Mouse (Mus musculus): ENCODE measurements around the gene Tnfsf14. TPM values are rescaled to one million over a fixed set of nuclear protein-coding genes. Genes with fewer than 3 reads are reported as not detected.

Gene Tnfsf14
- polyA plus RNA-seq, 1 experiment from 2014 or later: not detected

Small RNA genes within 50 kb of the gene (microRNA-seq; reads per million reads assigned to microRNA genes)
- gene Mir6978: not detected

Other genes with a start within 250 kb of the Tnfsf14 start
- 0.09 and 0.28 TPM in 2 replicates for gene Acer1, start 212.1 kb downstream of the Tnfsf14 start, polyA plus RNA-seq (2014; fragmentation: Nextera tagmentation; extraction: Ambion mirVana)
- gene Clpp, start 203.9 kb downstream of the Tnfsf14 start, polyA plus RNA-seq (2014; fragmentation: Nextera tagmentation; extraction: Ambion mirVana): 186 and 190 TPM in 2 replicates
- gene Alkbh7, start 196.8 kb downstream of the Tnfsf14 start, polyA plus RNA-seq (2014; fragmentation: Nextera tagmentation; extraction: Ambion mirVana): 48.0 and 49.1 TPM in 2 replicates
- gene Pspn, start 194.2 kb downstream of the Tnfsf14 start, polyA plus RNA-seq (2014; fragmentation: Nextera tagmentation; extraction: Ambion mirVana): not detected in 2 replicates
- 60.5 and 64.2 TPM in 2 replicates for gene Gtf2f1, start 182.9 kb downstream of the Tnfsf14 start, polyA plus RNA-seq (2014; fragmentation: Nextera tagmentation; extraction: Ambion mirVana)
- 0.15 and 0.20 TPM in 2 replicates for gene Gm17949, start 182.7 kb downstream of the Tnfsf14 start, polyA plus RNA-seq (2014; fragmentation: Nextera tagmentation; extraction: Ambion mirVana)
- gene Khsrp, start 162.7 kb downstream of the Tnfsf14 start, polyA plus RNA-seq (2014; fragmentation: Nextera tagmentation; extraction: Ambion mirVana): 45.9 and 59.1 TPM in 2 replicates
- gene Slc25a41, start 152.5 kb downstream of the Tnfsf14 start, polyA plus RNA-seq (2014; fragmentation: Nextera tagmentation; extraction: Ambion mirVana): not detected in 2 replicates
- 60.3 and 75.4 TPM in 2 replicates for gene Crb3, start 135.1 kb downstream of the Tnfsf14 start, polyA plus RNA-seq (2014; fragmentation: Nextera tagmentation; extraction: Ambion mirVana)
- 11.2 and 12.2 TPM in 2 replicates for gene Slc25a23, start 134.3 kb downstream of the Tnfsf14 start, polyA plus RNA-seq (2014; fragmentation: Nextera tagmentation; extraction: Ambion mirVana)
- gene Dennd1c, start 115.7 kb downstream of the Tnfsf14 start, polyA plus RNA-seq (2014; fragmentation: Nextera tagmentation; extraction: Ambion mirVana): 6.3 and 6.4 TPM in 2 replicates
- 36.4 and 43.1 TPM in 2 replicates for gene Tubb4a, start 106.4 kb downstream of the Tnfsf14 start, polyA plus RNA-seq (2014; fragmentation: Nextera tagmentation; extraction: Ambion mirVana)
- gene Tnfsf9, start 88.9 kb downstream of the Tnfsf14 start, polyA plus RNA-seq (2014; fragmentation: Nextera tagmentation; extraction: Ambion mirVana): 10.4 and 10.8 TPM in 2 replicates
- not detected in 2 replicates for gene Cd70, start 44.4 kb downstream of the Tnfsf14 start, polyA plus RNA-seq (2014; fragmentation: Nextera tagmentation; extraction: Ambion mirVana)
- gene C3, start 34.0 kb upstream of the Tnfsf14 start, polyA plus RNA-seq (2014; fragmentation: Nextera tagmentation; extraction: Ambion mirVana): 0.66 and 0.70 TPM in 2 replicates
- gene Gpr108, start 54.3 kb upstream of the Tnfsf14 start, polyA plus RNA-seq (2014; fragmentation: Nextera tagmentation; extraction: Ambion mirVana): 34.1 and 37.1 TPM in 2 replicates
- 40.5 and 41.6 TPM in 2 replicates for gene Trip10, start 55.3 kb upstream of the Tnfsf14 start, polyA plus RNA-seq (2014; fragmentation: Nextera tagmentation; extraction: Ambion mirVana)
- 2.1 and 3.8 TPM in 2 replicates for gene Vav1, start 84.9 kb upstream of the Tnfsf14 start, polyA plus RNA-seq (2014; fragmentation: Nextera tagmentation; extraction: Ambion mirVana)
- gene Adgre1, start 164.5 kb upstream of the Tnfsf14 start, polyA plus RNA-seq (2014; fragmentation: Nextera tagmentation; extraction: Ambion mirVana): 5.1 and 6.2 TPM in 2 replicates